Mouse (Mus musculus) stomach, postnatal 0 days (tissue): ENCODE measurements at regions not wholly inside any gene's neighbourhood (a gene's known extent, or its start where the extent isn't known, plus 50 kb on each side); places are given as distances from the start of the nearest gene placed in this dataset.

ENCODE experiments used
- CTCF ChIP-seq: IDR thresholded peaks from 2 replicates; pipeline ENCODE4 v1.5.1; 2016; ENCODE audit warnings: antibody characterized with exemption, low read depth, mild to moderate bottlenecking, moderate library complexity
- EP300 ChIP-seq: optimal IDR thresholded peaks from 2 replicates; pipeline ENCODE3; 2016; ENCODE audit warnings: antibody characterized with exemption

GRCm38 (mm10) chr9:94410042-94410441 lies 127.8 kb downstream of the 1190002N15Rik start:
- TF ChIP-seq CTCF (no peak), EP300 (no peak)
